In genomic region chr6:72371147-72371546, GRCm38 (mm10) we compare ENCODE assay signal across 8 mouse cellular contexts. TPM values are rescaled to one million over a fixed set of nuclear protein-coding genes. Genes with fewer than 3 reads are reported as not detected.
DNase-seq lines count a peak whose midpoint lies in the region; ATAC-seq and TF ChIP-seq lines count a peak whose summit lies in the region.

No protein-coding gene starts in this region.

- no peaks in the 10 kb centered on the region for H3K36me3 ChIP-seq in limb, embryonic 12.5 days

- H3K4me3 ChIP-seq in layer of hippocampus, adult 2 months = no peak overlapping the region
- H3K4me3 ChIP-seq in limb, embryonic 12.5 days (replicated peaks) = no peak overlapping the region

- no peaks in the 10 kb centered on the region for H3K9me3 ChIP-seq in limb, embryonic 12.5 days

- TF ChIP-seq CTCF in layer of hippocampus, adult 2 months (conservative IDR thresholded peaks at IDR 0.05) = no peak

- no peaks in the 10 kb centered on the region for H3K27me3 ChIP-seq in limb, embryonic 12.5 days

- H3K9ac ChIP-seq in limb, embryonic 12.5 days (replicated peaks) = no peak overlapping the region

- DNase-seq in layer of hippocampus, adult 2 months (ENCODE audit: low spot score in 2 of 2) = peak; percentile 57 to 63
- DNase-seq in layer of hippocampus, adult 9-10 months (ENCODE audit: low spot score) = no peak
- DNase-seq in MN1 (ENCODE audit: low spot score) = peak; percentile 47
- peak; percentile 83 for DNase-seq in brain, adult 2 months (ENCODE audit: low read depth, low spot score)
- DNase-seq in ovary, postnatal 14 days (ENCODE audit: low spot score) = no peak
- DNase-seq in embryo, embryonic 9.5 days (ENCODE audit: extremely low spot score) = no peak
- no peak for DNase-seq in gastrocnemius, adult 18-20 months (ENCODE audit: low spot score)

- H3K4me2 ChIP-seq in limb, embryonic 12.5 days = no peak overlapping the region

- peak overlapping the region; percentile 65; the same call in 1 of the 2 replicates for H3K27ac ChIP-seq in layer of hippocampus, adult 2 months
- H3K27ac ChIP-seq in limb, embryonic 12.5 days = 0 out of 2 replicates have a peak overlapping the region, but pooled peaks have one; percentile 18

- whole genome bisulfite sequencing in limb, embryonic 12.5 days = 47% methylated on average over 5 of the region's 5 CpGs

- no peak for ATAC-seq in limb, embryonic 12.5 days (ENCODE audit: insufficient number of reproducible peaks, insufficient read depth, low FRiP score, low TSS enrichment, low read depth)

- H3K4me1 ChIP-seq in limb, embryonic 12.5 days (replicated peaks) = peaks cover 6% of the 10 kb centered on the region; the same call in 1 of the 2 replicates

RNA-seq across cellular contexts. Expression of gene Rnf181, which starts 4.4 kb away (rescaled TPM):
- total RNA-seq in layer of hippocampus, adult 2 months (2021) = 10 to 100 TPM; 74.7 to 86.1 TPM
- 89.1 and 93.4 TPM in 2 replicates for polyA plus RNA-seq in limb, embryonic 12.5 days (2016; fragmentation: Nextera tagmentation; extraction: Ambion mirVana)
- total RNA-seq in gastrocnemius, adult 18-20 months (2021) = 10 to 100 TPM; 27.0 to 27.6 TPM

RNA-seq across cellular contexts. Expression of gene Vamp5, which starts 9.1 kb away (rescaled TPM):
- total RNA-seq in layer of hippocampus, adult 2 months (2021) = 1 to 10 TPM; 3.9 to 4.6 TPM
- polyA plus RNA-seq in limb, embryonic 12.5 days (2016; fragmentation: Nextera tagmentation; extraction: Ambion mirVana) = 13.9 and 17.3 TPM in 2 replicates
- total RNA-seq in gastrocnemius, adult 18-20 months (2021) = 100 to 1,000 TPM; 107 to 121 TPM

RNA-seq across cellular contexts. Expression of gene Tmem150a, which starts 15.9 kb away (rescaled TPM):
- total RNA-seq in layer of hippocampus, adult 2 months (2021) = 10 to 100 TPM in 1 of 2 experiments, 1 to 10 TPM in 1; 9.6 to 11.3 TPM
- polyA plus RNA-seq in limb, embryonic 12.5 days (2016; fragmentation: Nextera tagmentation; extraction: Ambion mirVana) = 8.8 and 9.8 TPM in 2 replicates
- total RNA-seq in gastrocnemius, adult 18-20 months (2021) = 10 to 100 TPM; 22.4 to 24.2 TPM

RNA-seq across cellular contexts. Expression of gene Vamp8, which starts 19.4 kb away (rescaled TPM):
- 10 to 100 TPM; 11.5 to 12.5 TPM for total RNA-seq in layer of hippocampus, adult 2 months (2021)
- polyA plus RNA-seq in limb, embryonic 12.5 days (2016; fragmentation: Nextera tagmentation; extraction: Ambion mirVana) = 105 and 106 TPM in 2 replicates
- total RNA-seq in gastrocnemius, adult 18-20 months (2021) = 10 to 100 TPM; 44.3 to 55.4 TPM

RNA-seq across cellular contexts. Expression of gene 0610030E20Rik, which starts 24.0 kb away (rescaled TPM):
- 10 to 100 TPM; 17.4 to 19.0 TPM for total RNA-seq in layer of hippocampus, adult 2 months (2021)
- 25.8 and 29.2 TPM in 2 replicates for polyA plus RNA-seq in limb, embryonic 12.5 days (2016; fragmentation: Nextera tagmentation; extraction: Ambion mirVana)
- total RNA-seq in gastrocnemius, adult 18-20 months (2021) = 1 to 10 TPM; 7.2 to 8.0 TPM

Comparison
In these comparisons a context has a peak if more than half of its experiments do, and no peak if none do; other contexts are left out.
1. DNase-seq: peak in layer of hippocampus, adult 2 months (2 of 2), MN1 (single experiment) and brain, adult 2 months (single experiment); none in layer of hippocampus, adult 9-10 months (single experiment), ovary, postnatal 14 days (single experiment), embryo, embryonic 9.5 days (single experiment) and gastrocnemius, adult 18-20 months (single experiment).
2. RNA of gene Vamp5, which starts 9.1 kb away (total RNA-seq): 107 to 121 TPM in gastrocnemius, adult 18-20 months; 3.9 to 4.6 TPM in layer of hippocampus, adult 2 months; every median in the first group is over 10 times any median in the second.